Mouse (Mus musculus) kidney, adult 2 months (tissue): ENCODE measurements around the gene Pnmal2.

Experiments
- CTCF ChIP-seq: fragments of 200-500 bp; conservative IDR thresholded peaks from 2 replicates; pipeline ENCODE4 v1.5.1; 2011; ENCODE audit warnings: low read depth, mild to moderate bottlenecking, control low read depth, low read length, moderate library complexity, mixed read lengths; ENCODE audit not compliant: insufficient read depth, insufficient read length
- POLR2A ChIP-seq: fragments of 200-500 bp; IDR thresholded peaks from one replicate; pipeline ENCODE4 v1.6.1; 2011; ENCODE audit warnings: low read depth, low read length, control low read depth

- TF ChIP-seq POLR2A (no peak), CTCF (no peak)
Measured at GRCm38 (mm10) chr7:16908859-16909258, 35.6 kb upstream of the Pnmal2 start.
